Mouse (Mus musculus): ENCODE results near the gene Ppp1r1c.
"Not testable (repeated sequence)": the region's sequence is repeated elsewhere in the genome, so short reads cannot be mapped to it uniquely, and the experiment has no call there.

Ppp1r1c gene

DNA sequence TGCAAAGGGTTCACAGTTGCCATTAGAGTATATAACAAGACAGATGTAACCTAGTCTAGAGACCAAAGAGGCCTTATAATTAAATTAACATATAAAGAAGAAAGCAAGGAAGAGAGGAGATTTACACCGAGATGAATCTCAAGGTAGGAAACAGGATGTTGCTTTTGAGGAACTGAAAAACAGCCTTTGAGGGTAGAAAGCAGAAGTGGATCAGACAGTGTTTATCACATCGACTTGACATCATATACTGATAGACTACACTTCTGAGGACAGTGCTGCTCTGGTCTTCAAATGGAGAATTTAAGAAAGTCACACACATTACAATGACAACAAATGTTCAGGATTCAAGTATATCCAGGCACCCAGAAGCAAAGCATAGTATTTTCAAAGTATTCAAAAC is 34.4 kb downstream of the Ppp1r1c start:
- no peak for DNase-seq (ENCODE audit: extremely low read depth, low read depth, low spot score)

DNA sequence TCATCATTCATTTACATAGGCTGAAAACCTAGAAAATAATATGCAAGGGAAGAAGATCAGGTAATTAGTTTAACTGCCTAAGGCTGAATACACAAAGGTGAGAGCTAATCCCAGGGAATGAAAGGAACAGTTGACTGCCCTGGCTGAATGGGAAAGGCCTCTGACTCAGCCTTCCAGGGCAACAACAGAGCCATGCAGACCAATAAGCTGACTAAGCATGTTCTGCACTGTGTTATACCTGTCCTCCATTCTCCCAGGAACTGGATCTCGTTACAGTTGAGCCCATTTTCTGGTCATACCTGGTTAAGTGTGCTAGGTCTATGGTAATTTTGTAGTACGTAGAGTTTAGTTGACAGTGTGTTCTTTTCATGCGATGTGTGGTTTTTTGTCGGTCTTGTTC is 36.6 kb downstream of the Ppp1r1c start:
- DNase-seq (ENCODE audit: extremely low read depth, low read depth, low spot score): no peak

DNA sequence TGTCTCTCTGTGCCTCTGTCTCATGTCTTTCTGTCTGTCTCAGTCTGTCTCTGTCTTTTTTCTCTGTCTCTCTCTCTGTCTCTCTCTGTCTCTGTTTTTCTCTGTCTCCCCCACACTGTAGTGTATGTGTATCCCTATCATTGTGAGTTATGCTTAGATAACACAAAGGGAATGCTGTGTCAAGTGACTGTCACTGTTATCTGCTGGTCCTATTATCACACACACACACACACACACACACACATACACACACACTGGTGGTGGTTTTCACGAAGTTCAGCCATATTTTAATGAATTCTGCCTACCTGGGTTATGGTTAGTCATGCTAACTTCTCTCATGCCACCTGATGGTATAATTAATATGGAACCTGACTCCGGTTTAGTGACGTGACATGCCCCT is 44.1 kb downstream of the Ppp1r1c start:
- DNase-seq (ENCODE audit: extremely low read depth, low read depth, low spot score): no peak

DNA sequence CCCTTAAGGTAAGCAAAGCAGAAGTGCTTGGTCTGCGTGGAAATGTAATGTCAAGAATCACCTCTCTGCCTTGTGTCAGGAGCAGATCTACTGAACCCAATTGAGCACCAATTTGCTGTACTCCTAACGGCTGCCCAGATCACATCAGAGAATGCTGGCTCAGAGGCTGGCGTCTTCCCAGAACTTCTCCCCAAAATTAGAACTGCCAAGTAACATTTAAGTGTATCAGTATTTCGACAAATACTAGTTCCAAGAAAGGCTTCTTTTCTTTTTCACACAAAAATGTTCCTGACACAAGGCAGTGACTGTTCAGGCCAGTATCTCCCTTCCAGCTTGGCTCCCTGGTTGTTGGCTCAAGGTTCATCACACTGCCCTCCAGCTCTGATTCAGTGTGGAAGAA is 52.4 kb downstream of the Ppp1r1c start:
- DNase-seq (ENCODE audit: extremely low read depth, low read depth, low spot score): no peak

DNA sequence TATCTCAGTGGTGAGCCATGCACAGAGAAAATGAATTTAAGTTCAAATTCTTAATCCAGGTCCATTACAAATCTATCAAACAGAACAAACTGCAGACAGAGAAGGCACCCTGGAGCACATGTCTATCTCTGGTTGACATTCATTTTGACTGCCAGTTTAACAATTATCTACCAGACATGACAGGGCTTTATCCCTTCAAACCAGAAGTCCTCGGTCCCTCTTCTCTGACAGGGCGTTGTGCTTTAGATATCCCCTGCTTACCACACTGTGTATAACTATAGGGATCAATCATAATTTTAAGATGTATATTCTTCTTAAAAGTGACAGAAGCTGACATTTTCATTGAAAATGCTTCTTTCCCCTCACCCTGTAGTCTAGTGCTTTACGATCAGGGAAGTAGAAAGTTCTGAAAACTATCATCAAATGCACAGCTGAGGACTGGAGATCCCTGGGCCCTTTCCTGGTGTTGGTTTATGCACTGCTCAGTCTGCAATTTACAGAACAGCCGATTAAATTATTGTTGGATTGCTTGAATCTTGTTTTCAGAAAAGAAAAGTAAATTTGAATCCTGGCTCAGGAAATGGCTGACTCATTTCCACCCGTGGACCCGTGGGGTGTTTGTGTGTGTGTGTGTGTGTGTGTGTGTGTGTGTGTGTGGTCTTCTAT is 55.3 kb downstream of the Ppp1r1c start:
- no peak for DNase-seq (ENCODE audit: extremely low read depth, low read depth, low spot score)

DNA sequence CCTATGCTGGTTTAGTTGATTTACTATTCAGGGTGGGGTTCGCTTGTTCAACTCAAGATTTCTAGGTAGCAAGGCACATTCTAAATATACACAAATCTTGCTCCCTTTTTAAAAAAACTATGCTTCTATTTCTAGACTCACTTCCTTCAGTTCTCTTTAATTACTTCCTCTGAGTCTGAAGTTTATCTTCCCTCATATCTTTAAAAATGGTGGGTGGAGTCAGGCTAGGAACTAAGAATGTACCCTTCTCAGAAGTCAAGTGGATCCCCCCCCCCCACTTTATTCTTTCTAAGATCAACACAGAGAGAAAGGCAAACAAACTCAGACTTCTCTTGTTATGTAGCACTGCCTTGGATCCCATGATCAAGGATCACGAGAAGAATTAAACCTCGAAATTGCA is 57.5 kb downstream of the Ppp1r1c start:
- no peak for DNase-seq (ENCODE audit: extremely low read depth, low read depth, low spot score)

DNA sequence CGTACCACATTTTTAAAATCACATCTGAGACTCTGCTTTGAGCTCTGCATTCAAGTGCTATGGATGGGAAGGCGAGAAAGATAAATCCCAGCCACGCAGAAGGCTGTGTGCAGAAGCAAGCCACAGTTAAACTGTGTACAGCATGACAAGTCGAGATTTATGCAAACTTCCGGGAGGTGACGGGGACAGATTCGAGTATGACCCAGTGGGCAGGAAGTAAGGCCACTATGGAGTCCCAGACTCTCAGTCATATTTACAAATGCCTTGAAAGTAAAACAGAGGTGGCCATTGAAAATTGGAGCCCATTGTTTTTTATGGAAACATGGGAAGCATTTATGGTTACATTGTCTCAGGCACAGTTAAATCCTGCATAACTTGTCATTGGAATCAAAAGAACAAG is 58.1 kb downstream of the Ppp1r1c start:
- no peak for DNase-seq (ENCODE audit: extremely low read depth, low read depth, low spot score)

DNA sequence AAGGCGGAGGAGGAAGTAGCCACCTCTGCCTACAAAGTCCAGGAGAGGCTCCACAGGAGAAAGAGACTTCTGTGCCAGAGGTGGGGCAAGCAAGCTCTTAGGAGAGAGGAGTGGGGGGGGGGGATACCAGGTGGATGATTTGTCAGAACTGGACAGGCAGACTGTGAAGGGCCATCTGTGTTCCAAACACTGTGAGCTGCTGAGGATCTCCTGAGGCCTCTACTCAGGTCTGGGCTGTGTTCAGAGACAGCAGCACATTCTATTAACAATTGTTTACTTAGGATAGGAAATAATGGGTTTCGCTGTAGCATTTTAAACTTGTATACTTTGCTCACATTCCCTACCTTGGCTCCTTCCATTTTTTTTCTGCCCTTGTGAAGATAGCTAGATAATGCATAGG is 61.0 kb downstream of the Ppp1r1c start:
- DNase-seq (ENCODE audit: extremely low read depth, low read depth, low spot score): no peak

DNA sequence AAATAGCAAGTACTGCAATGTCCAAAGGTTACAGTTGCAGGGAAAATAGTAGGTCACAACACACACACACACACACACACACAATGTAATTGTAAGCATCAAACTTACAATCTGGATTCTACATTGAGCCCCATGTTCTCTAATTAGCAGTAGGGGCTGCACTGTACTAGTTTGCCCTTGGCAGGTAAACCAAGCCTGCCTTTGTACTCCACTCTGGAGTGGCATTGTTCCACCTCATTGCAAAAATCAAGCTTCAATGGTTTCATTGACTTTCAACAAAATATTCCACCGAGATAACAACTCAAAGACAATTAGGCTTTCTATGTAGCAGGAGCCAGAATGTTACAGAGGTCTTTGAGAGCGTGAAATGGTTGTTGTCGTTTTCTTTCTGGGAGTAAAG is 62.7 kb downstream of the Ppp1r1c start:
- DNase-seq (ENCODE audit: extremely low read depth, low read depth, low spot score): no peak

DNA sequence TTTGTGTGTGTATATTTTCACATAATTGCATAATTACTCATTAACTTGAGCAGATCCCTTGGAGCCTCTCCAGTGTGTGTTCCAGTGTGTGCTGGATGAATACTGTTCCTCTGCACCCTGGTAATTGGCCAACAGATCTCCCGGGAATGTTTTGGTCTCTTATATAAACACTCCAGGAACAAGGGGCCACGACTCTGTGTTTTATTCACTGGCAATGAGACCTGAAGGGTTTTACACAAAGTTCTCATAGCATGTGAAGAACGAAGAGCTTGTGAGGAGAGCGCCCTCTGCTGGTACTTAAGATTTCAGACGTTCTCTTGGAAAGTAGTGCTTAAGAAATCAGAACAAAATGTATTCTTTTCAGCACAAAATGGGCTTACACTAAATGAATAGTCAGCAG is 66.8 kb downstream of the Ppp1r1c start:
- no peak for DNase-seq (ENCODE audit: extremely low read depth, low read depth, low spot score)

DNA sequence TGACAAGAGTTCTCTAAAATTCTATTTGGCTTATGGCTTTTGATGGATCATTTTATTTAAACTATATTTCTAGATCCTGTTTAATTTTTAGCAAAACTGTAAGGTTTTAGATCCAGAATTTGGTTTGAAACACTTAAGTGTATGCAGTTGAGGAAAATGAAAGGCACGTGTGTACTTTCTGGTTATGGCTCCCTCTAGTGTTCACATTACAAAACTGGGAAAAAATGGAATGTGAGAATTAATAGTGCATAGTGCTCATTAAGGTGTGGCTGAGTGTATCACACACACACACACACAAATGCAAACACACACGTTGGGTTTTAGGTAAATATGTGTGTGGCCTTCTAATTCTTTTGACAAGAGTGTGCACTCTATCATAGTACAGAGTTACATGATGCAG is 70.2 kb downstream of the Ppp1r1c start:
- DNase-seq (ENCODE audit: extremely low read depth, low read depth, low spot score): no peak

DNA sequence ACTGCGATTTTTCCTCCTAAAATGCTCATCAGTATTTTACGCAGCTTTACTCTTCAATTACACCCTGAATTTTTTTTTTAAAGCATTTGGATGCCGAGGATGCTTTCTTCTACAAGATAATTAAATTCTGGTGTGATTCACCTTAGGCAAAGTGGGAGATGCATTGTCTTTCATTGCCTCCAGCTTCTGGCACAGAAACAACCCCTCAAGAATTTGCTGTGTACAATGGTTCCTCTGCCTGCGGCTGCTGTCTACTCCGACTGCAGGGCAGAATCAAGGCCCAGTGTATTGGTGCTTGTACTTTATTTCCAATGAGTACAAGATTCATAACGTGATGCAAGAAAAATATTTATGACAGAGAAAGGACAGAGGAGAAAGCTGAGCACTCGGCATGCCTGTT is 73.2 kb downstream of the Ppp1r1c start:
- DNase-seq (ENCODE audit: extremely low read depth, low read depth, low spot score): no peak

DNA sequence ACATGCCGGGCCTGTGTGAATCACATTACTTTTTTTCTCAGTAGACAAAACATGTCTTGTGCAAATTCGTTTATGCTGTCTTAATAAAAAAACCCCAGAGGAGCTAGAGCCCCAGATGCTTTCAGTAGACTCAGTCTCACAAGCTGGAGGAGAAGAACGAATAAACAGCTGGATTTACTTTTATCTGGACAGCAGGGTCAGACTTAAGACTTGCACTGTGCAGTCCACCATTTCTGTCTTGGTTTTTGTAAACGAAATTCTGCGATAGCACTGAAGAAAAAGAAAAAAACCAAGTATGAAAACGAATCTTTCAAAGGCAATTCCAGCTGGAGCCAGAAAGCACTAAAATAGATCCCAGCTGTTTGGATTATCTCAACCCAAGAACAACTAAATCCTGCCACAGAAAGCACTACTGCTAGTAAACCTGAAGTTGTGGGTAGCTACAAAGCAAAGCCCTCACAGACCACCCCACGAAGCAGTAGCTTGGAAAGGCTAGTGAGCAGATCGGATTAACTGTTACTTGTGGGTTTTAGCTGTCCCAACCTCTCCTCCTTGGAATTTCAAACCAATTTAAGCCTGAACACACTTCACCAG is 78.1 kb downstream of the Ppp1r1c start:
- no peak for DNase-seq (ENCODE audit: extremely low read depth, low read depth, low spot score)

DNA sequence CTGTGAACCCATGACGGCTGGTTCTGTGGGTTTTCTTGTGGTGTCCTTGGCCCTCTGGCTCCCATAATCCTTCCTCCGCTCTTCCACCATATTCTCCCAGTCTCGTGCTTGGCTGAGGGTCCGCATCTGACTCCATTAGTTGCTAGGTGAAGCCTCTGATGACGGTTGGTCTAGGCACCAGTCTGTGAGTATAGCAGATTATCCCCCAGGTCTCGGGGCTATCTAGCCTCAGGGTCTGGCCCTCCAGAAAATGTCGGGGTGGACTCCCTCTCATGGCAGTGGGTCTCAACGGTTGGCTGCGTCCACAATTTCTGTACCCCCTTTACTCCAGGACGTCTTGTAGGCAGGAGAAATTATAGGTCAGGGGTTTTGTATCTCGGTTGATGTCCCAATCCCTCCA is 78.9 kb downstream of the Ppp1r1c start:
- DNase-seq (ENCODE audit: extremely low read depth, low read depth, low spot score): no peak

DNA sequence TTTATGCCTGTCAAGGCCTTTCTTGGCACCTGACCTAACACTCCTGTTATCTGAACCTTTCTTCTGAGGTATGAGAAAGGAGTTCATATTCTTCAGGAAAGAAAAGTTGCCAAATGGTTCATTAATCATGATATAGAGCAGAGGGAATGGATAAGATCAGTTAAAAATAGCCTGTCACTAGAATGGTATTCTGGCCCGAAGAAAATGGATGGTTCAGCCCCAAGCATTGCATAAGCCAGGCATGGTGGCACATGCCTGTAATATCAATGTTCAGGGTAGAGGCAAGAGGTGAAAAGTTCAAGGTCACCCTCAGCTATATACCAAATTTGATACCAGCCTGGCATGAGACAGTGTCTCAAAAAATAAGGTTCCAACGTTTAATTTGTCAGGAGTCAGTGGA is 85.6 kb downstream of the Ppp1r1c start:
- no peak for DNase-seq (ENCODE audit: extremely low read depth, low read depth, low spot score)

DNA sequence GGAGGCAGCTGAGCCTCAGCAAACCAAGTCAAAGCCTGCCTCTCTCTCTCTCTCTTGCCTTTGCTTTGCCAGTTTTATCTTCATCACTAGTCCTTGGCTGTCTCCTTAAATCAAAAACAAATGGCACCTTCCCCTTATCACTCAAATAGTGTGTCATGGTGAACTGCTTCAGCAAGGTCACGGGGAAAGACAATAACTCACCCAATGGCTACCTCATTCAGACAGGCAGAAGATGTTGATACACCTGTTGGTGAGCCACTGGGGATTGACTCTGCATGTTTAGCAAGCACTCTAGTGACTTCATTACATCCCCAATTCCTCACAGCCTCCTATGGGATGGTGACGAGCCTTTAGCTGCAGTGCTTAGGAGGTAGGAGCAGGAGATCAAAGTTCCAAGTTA is 89.9 kb downstream of the Ppp1r1c start:
- DNase-seq (ENCODE audit: extremely low read depth, low read depth, low spot score): no peak

DNA sequence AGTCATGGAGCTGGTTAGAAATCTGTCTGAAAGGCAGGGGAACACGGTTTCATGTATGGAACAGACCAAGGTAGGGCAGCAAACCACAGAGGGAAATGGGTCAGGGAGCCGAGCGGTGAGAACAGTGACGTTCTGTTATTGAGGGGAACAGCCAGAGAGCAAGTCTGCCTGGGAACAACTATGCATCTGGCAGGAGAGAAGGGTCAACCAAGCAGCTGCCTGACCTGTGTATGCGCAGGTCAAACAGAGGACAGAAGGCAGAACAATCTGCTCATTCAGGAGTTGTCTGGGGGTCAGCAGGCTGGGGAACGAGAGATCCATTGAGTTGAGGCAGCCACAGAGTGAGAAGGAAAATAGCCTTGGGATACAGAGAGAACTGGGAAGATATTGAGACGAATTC is 91.0 kb downstream of the Ppp1r1c start:
- DNase-seq (ENCODE audit: extremely low read depth, low read depth, low spot score): no peak

DNA sequence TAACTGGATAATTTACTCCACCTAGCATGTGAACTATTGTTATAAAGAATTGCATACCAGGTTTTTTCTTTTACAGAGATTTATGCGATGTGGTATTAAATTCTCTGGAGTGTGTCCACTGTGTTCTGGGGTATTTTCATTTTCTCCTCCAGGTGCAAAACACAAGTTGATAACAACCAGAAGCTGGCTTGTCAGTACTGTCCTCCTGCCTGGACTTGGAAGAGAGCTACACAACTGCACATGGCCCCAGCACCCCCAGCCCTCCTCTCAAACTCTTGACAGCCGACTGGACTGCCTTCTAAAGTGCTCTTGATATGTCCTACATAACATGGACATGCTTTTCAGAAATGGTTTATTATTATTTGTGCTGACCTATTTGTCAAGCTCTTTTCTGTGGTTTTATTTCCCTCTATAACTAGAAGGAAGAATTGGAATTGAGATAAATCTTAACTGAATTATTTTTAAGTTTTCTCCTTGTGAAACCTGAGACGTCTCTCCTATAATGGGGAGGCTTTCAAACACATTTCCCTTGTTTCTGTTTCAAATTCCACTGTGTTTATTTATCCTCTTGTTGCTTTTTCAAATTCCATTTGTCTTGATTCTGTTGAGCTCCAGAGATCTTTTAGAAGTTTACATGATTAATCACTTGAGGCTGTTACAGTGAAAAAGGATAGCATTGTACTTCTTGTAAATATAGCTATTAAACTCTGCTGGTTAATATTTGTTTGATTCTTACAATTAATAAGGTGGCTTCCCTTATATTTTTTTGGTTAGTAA is 108.3 kb downstream of the Ppp1r1c start:
- no peak for DNase-seq (ENCODE audit: extremely low read depth, low read depth, low spot score)

DNA sequence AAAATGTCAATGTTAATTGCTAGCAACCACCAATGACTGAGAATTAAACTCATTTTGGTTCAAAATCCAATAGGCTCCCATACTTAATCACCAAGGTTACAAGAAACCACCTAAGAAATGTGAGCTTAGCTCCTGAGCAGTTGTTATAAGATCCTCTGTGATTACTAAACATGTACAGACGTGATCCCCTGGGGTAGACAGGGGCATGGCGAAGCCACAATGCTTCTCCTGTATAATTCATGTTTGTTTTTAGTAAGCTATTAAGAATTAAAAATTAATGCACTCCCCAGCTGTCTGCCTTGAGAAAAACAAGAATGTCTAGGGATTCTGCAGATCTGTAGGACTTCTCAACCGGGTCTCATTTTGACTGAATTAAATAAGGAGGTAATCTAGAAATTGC is 112.0 kb downstream of the Ppp1r1c start:
- no peak for DNase-seq (ENCODE audit: extremely low read depth, low read depth, low spot score)

DNA sequence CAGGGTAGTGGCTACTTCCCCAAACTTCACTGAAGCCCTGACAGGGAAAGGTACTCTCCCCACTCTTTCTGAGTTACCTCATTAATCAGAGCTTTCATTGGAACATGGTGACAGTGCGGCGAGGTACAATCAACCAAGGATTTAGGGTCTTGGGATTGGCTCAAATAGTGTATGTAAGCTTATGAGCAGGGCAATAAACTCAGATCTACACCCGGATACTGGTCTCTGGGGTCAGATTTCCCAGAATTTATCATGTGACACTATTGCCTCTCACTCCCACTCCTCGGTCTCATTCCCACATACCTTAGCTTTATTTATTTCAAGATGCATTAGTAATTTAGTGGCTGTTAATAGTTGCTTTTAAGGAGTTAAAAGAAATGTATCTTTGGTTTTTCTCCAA is 118.3 kb downstream of the Ppp1r1c start:
- no peak for DNase-seq (ENCODE audit: extremely low read depth, low read depth, low spot score)

DNA sequence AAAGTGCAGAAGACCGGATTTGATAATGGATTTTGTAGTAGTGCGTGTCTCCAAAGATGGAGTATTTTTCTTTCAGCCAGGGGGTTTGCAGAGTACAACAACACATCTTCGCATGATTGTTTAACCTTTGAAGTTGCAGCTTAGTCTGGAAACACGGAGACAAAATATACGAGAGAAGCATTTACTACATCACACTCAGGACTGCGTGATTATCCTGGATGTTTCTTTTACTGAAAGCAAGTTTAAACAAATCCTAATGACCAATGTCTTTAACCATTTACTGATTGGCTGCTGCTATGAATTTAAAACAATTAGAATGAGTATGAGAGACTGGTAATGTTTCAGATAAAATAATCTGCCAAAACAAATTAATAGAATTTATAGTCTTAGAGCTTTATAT is 131.5 kb downstream of the Ppp1r1c start:
- DNase-seq (ENCODE audit: extremely low read depth, low read depth, low spot score): no peak

DNA sequence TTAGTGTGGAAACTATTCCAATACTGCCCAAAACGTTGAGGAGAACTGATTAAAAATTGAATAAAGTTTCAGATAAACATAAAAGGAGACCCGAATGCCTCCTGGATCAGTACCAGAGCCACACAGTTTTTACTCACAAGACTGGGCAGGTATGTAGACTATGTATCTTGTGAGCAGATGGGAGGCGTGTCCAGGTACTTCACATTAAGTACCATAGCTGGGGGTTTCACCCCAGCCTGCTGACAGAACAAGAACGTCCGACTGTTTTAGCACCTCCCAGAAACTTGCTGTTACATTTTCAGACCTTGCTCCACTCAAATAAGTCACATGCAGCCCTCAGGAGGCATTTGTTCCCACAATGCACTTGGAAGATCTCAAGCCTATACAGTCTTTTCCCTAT is 131.9 kb downstream of the Ppp1r1c start:
- DNase-seq (ENCODE audit: extremely low read depth, low read depth, low spot score): no peak

DNA sequence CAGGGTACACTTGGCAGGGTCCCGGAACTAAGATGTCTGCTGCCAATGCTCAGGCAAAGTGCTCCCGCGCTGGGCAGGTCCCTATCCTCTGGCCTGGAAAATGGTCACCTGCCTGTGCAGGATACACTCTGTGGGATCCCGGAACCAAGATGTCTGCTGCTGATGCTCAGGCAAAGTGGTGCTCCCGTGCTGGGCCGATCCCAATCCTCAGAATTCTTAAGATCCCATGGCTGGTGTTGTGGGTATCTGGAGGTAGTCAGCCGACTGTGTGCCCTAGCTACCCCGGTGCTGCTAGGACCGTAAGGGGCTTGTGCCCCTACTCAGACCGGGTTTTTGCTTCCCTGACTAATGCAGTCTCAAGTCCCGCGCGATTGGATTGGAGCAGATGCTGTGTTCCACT is 139.8 kb downstream of the Ppp1r1c start:
- DNase-seq (ENCODE audit: extremely low read depth, low read depth, low spot score): not testable (repeated sequence)
